Mouse (Mus musculus): ENCODE data around the gene Ssbp4. TPM values are rescaled to one million over a fixed set of nuclear protein-coding genes. Genes with fewer than 3 reads are reported as not detected.
"Not testable (repeated sequence)": the region's sequence is repeated elsewhere in the genome, so short reads cannot be mapped to it uniquely, and the experiment has no call there.

Gene Ssbp4
- total RNA-seq, 2 experiments from 2014 or later: 29.9 to 35.7 TPM

- DNase-seq: no peak
Measured at GRCm38 (mm10) chr8:70591569-70591968, 17.1 kb downstream of the Ssbp4 start.

DNA sequence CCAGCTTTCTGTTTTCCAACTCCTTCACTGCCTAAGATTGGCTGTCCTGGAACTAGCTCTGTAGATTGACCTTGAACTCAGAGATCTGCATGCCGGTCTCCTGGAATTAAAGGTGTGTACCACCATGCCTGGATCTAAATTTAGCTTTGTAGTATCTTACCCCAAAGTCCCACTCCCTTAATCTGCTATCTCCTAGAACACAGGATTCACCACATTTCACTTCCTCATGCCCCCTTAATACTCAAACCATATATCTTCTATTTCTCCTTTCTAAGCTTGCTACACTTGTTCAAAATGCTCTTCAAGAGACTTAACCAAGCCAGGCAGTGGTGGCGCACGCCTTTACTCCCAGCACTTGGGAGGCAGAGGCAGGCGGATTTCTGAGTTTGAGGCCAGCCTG, 20.7 kb downstream of the Ssbp4 start:
- DNase-seq: not testable (repeated sequence)

- peak; percentile 75 for DNase-seq
Measured at GRCm38 (mm10) chr8:70585258-70585652, 23.4 kb downstream of the Ssbp4 start.

GRCm38 (mm10) chr8:70584606-70585257, 23.9 kb downstream of the Ssbp4 start:
- no peak for DNase-seq

- peak; percentile 81 to 82 for DNase-seq
Measured at GRCm38 (mm10) chr8:70583476-70584387, 24.9 kb downstream of the Ssbp4 start.

DNA sequence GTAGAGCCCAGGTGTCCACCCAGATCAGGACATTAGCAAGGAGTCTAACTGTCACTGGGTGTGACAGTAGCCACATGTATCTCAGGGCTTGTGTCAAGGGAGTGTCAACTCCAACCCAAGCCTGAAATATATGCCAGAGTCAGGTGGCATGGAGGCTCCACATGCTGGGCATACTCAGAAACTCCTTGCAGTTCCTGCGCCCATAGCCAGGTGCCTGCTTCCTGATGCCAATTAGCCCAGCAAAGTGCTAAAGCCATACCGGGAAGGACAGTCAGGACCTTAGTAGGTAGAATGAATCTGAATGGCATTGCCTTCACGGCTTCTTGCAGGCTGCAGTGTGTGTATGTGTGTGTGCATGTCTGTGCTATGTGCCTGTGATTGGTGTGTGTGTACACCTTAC, 31.5 kb downstream of the Ssbp4 start:
- DNase-seq: no peak

DNA sequence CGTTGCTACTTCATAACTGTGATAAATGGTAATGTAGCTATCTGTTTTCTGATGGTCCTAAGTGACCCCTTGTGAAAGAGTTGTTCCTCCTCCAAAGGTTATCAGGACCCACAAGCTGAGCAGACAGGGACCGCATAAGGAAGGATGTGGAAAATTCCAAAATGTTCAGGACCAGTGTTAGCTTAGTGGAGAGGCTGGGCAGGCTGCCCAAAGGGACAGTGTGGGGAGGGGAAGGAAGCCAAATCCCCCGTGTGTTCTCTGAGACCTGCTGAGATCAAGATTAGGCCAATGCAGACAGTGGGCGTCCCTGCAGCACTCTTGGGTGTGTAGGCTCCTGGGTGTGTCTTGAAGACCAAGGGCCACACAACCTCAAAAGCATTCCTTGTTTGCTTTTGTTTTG, 33.8 kb downstream of the Ssbp4 start:
- DNase-seq: peak; percentile 80 to 86

- DNase-seq: no peak
Measured at GRCm38 (mm10) chr8:70574302-70574701, 34.4 kb downstream of the Ssbp4 start.

DNA sequence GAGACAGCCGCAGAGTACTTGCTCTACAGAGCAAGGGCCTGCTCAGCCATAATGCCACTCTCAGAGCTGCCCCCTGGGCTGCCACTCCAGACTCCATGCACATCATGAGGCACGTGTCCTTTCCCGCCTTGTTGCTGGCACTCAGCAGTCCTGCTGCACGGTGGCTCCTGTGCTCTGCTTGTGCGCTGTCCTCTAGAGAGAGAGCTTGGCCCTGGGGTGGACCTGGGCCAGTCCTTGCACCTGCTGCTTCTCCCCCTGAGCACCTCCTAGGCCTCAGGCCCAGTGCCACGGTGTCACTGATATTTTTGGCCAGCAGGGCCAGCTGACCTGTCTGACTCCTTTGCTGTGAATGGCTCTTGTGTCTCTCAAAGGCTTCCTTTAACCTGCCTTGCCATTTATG, 37.7 kb downstream of the Ssbp4 start:
- DNase-seq: peak; percentile 68 to 86

GRCm38 (mm10) chr8:70570360-70570759, 38.3 kb downstream of the Ssbp4 start:
- DNase-seq: no peak

DNA sequence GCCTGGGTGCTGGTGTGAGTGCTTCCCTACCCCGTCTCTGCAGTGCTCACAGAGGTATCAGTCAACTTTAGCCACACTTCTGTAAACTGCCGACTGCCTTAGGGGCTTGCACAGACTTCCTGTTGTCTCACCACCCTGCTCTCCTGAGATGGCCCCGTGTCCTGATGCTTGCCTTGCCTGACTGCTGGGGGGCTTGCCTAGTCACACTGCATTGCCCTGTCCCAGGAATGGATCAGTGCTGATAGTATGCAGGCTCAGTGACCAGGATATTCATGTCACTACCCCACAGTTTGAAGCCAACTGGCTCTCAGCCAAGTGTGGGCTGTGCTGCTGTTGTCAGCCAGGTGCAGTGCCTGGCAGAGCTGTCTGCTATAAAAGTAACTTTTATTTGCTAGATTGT, 43.1 kb downstream of the Ssbp4 start:
- DNase-seq: peak; percentile 58 to 65

DNA sequence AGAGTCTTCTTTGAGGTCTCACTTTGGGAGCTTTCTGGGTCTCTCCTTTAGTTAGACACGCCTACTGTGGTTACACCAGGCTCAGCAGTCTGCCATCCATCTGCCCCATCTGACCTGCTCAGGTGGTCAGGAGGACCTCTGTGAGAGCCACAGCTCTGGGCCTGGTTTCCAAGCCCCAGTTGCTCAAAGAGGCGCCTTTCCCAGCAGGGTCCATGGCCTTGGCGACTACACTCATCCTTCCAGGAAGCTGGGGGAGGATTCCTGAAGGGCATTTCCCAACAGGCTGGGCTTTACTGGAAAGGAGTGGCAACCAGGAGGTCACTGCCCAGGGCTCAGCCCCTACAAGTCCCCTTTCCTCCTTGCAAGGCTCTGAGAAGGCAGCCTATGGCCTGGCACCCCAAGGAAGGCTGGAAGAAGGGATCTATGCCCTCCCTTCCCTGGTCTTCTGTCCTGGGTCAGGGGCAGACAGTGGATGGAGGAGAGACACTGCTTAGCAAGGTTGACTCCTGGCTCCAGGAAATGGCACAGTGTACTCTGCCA, 43.9 kb downstream of the Ssbp4 start:
- no peak for DNase-seq

- DNase-seq: no peak
Measured at GRCm38 (mm10) chr8:70563763-70564387, 44.8 kb downstream of the Ssbp4 start.

DNA sequence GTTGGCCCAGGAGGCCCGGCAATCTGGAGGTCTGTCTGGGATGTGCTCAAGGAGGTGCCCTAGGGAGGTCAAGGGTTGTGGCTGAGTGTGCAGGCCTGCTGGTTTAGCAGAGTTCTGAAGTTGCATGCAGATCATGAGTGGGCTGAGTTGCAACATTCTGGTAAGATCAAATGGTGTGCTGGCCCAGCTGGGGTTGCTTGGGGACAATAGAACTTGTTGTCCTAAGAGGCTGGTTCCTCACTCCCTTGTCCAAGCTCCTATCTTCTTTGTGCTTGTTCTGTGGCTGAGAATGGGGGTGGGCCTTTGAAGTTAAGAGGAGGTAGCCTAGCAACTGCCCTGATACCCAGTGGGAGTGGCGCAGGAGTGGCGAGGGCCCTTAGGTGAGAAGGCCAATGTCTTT, 45.9 kb downstream of the Ssbp4 start:
- peak; percentile 61 to 67 for DNase-seq

- DNase-seq: peak; percentile 80 to 91
Measured at GRCm38 (mm10) chr8:70561809-70562535, 46.7 kb downstream of the Ssbp4 start.

DNA sequence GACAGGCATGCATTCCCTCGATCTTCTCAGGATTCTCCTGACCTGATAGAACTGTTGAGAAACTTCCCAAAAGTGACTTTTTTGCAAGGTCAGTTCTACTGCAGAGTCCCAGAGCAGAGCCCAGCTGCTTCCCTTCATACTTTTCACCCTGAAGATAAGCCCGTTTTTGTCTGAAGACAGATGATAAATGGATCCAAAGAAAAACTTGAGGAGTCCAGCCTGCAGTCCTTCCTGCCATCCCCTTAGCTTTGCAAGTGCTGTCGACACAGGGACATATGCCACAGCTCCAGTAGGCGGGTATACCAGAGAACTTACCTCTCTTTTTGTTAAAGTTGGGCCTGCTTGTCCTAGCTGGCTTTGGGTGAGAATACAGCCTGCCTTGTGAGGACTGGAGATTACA, 47.3 kb downstream of the Ssbp4 start:
- peak in 1 of 2 experiments; percentile 50 for DNase-seq

DNA sequence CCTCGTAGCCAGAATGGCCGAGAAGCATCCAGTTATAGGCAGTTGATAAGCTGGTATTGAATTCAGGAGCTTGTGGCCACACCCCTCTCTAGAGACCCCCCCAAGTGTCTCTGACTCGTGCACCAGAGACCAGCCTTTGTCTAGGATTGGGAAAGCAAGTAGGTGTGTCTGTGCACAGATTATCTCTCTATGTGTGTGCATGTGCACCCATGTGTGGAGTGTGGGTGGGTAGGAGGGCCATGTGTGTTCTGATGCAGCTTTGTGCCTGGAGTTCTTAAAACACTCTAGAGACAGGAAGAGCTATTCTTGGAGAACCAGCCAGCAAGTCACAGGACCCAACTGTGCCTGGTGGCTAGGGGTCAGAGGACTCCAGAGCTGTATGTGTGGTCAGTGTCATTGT, 48.1 kb downstream of the Ssbp4 start:
- peak in 1 of 2 experiments; percentile 44 for DNase-seq

DNA sequence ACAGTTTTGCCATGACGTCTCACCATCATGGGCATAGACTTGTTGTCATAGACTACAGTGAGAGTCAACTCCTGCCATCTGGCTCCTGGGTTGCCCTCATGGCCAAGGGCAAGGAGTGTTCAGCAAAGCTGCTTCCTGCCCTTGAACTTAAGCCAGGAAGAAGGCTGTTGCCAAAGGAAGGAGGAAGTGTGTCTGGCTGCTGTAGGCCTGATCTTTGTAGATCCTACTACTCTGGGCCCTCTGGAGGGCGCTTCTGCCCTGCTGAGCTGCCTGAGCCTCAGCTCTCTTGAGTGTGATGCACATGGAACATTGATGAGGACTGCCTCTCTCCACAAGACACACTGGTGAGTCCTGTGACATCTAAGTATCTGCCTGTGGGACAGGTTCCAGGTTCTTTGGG, 48.6 kb downstream of the Ssbp4 start:
- DNase-seq: peak; percentile 76 to 88

- DNase-seq: no peak
Measured at GRCm38 (mm10) chr8:70558983-70559382, 49.7 kb downstream of the Ssbp4 start.

DNA sequence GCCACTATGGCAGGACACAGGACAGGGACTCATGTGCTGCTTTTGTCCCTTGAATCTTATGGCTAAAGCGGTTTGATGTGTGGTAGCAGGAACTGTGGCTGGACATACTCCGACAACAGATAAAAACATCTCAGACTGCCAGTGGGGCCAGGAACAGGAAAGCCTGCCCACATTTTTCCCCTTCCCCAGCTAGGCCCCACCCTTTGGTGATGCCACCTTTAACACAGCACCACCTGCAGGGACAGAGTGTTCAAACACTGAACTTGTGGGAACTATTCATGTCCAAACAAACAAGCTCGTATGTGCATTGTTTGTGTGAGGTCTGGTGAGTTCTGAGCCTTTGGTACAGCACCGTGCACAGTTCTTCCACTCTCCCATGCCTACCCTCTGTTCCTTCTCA, 50.3 kb downstream of the Ssbp4 start:
- DNase-seq: peak in 1 of 2 experiments; percentile 41

DNA sequence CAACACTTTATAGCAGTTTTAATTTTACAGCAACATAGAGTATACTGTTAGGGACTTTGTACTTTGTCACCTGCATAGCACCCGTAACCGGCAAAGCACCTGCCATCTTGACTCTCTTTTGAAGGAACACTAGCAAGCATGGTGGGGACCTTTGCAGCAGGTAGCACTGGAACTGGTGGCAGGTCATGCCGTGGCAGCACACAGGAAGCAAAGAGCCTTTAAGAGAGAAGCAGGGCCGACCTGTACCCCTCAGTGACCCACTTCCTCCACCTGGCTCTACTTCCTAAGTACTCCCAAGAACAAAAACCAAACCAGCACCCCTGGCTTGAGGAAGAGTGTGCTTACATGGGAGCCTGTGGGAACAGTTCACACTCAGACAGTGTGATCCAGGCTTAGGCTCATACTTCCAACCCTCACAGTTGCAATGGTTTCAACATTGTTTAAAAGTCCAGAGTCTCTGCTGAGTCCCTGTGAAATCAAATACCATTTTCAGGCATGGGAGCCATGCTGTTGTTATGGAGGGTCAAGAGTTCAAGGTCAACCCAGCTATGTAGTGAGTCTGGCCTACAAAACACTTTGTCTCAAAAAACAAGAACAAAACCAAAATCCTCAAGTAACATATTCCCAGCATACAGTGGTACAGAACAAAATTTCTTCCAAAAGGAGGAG, 53.5 kb downstream of the Ssbp4 start:
- DNase-seq: no peak

Measured in heart, adult 18-20 months (tissue).